Mouse (Mus musculus) urinary bladder, adult 2 months (tissue): ENCODE measurements at regions not wholly inside any gene's neighbourhood (a gene's known extent, or its start where the extent isn't known, plus 50 kb on each side); places are given as distances from the start of the nearest gene placed in this dataset.

Experiments used
- DNase-seq: peaks from one replicate; pipeline ENCODE4 v3.0.0; 2022; ENCODE audit warnings: low spot score

GRCm38 (mm10) chr2:170294657-170295056 lies 133.0 kb downstream of the Bcas1 start:
- DNase-seq: no peak

- no peak for DNase-seq
Observed at GRCm38 (mm10) chr2:170291841-170292655, 135.6 kb downstream of the Bcas1 start.

DNA sequence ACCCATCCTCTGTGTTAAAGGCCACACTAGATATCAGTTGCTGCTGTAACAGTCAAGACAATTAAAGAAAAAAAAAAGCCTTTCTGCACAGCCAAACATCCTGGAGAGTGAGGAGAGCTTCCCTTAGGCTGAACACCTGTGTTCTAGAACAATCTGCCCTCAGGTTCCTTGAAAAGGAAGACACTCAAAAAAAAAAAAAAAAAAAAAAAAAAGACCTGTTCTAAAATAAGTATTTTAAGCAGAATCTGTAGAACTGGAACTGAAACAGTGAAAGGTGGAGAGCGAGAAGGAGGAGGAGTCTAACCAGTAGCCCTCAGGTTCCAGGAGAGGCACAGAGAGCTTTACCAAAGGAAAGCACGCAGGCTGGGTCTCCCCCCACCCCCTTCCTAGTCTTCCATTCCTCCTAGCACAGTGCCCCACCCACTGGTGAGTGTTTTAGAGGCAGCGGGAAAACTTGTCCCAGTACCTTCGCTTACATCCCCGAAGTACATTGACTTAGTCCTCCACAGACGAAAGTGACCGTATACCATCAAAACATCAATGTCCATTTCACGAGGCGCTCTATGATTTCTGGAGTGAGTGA lies 138.2 kb downstream of the Bcas1 start:
- no peak for DNase-seq

- DNase-seq: no peak
Observed at GRCm38 (mm10) chr2:170288787-170289186, 138.9 kb downstream of the Bcas1 start.

- DNase-seq: no peak
Observed at GRCm38 (mm10) chr2:170288196-170288595, 139.4 kb downstream of the Bcas1 start.

GRCm38 (mm10) chr2:170287301-170287885 lies 139.5 kb upstream of the Zfp217 start:
- peak; percentile 50 for DNase-seq

DNA sequence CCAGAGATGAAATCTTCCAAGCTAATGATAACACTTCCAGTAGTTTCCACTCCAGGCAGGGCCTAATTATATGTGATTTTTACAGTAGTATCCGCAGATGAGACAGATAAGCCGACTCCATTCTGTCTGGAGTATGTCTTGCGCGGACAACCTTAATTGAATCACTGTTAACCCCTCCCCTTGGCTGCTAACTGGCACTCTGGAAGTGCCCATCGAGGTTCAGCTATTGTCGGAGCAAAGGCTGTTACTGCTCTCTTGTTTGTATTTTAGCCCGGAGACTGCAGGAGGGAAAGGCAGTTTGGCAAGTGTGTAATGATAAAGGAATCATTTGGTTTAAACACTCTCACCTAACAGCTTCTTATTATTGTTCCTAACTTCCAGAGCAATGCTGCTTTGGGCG lies 138.9 kb upstream of the Zfp217 start:
- DNase-seq: no peak

GRCm38 (mm10) chr2:170282463-170282862 lies 134.6 kb upstream of the Zfp217 start:
- DNase-seq: no peak

- DNase-seq: no peak
Observed at GRCm38 (mm10) chr2:170281311-170282008, 133.6 kb upstream of the Zfp217 start.

DNA sequence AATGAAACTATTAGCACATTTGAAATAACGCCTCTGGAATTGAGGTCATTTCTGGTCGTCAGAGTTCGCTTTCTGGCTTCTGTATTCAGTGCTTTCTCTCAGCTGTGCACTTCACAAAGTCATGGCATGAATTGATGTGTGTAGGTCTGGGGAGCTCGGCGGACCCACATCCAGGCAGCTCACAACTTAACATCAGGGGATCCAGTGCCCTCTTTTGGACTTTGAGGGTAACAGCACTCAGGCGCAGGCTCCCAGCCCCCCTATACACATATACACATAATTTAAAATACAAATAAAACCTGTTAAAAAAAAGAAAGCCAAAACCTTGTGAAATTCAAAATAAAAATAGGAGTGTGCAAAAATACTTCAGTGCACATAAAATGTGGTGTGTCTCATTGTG lies 132.8 kb upstream of the Zfp217 start:
- no peak for DNase-seq

DNA sequence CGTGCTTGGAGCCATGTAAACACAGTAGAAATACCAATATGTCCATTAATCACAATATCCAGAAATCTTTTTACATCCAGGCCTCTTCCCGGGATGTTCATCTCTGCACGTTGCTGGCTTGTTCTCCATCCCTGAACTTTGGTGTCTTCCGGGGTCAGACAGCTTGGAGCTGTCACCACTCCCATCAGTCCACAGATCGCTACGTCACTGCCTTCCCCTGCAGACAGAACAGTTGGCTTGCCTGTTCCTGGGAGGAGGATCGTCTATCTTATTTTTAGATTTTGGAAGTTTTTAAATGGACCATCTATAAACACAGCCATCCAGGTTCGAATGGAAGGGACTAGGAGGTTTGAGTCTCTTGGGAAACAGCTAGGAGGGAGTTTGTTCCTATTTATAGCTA lies 130.0 kb upstream of the Zfp217 start:
- no peak for DNase-seq

DNA sequence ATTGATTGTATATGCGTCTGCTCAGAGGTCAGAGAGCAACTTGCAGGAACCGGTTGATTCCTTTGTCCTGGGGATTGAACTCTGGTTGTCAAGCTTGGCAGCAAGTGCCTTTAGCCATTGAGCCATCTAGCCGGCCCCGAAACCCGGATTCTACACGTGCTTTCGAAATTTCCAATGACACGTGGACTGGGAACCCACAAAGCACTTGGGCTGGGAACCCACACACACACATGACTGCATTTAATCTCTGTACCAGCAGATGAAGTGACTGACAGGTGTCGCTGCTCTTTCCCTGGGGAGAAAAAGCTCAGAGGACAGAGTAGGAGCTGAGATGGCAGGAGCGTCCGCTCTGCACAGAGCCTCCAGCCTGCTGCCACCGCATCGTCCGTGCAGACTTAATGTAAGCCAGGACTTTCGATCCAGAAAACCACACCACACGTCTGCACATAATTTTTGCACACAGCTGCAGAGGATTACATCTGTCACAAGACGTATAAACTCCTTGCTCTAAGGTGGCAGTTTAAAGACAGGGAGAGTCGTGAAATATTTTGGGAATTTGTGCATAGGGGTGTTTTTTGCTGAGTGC lies 129.4 kb upstream of the Zfp217 start:
- no peak for DNase-seq

DNA sequence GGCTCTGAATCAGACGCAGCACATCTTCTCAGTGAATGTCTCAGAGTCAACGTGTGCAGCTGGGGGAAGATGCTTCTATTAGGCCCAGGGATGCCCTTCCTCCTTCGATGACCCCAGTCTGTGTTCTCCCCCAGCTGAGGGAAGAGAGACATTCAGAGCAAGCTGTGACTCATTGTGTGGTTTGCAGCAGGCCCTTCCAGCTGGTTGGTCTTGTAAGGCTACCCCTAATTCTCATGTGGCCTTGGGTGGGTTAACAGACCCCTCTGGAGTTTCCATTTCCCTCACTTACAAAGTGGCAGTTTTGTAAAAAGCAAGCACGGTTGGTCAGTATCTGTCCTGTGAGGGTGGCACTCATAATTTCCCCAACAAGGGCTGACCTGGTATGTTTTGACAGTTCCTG lies 127.8 kb upstream of the Zfp217 start:
- no peak for DNase-seq

- no peak for DNase-seq
Observed at GRCm38 (mm10) chr2:170269926-170270577, 122.1 kb upstream of the Zfp217 start.

- DNase-seq: no peak
Observed at GRCm38 (mm10) chr2:170268080-170268479, 120.2 kb upstream of the Zfp217 start.

- no peak for DNase-seq
Observed at GRCm38 (mm10) chr2:170267152-170267551, 119.2 kb upstream of the Zfp217 start.

DNA sequence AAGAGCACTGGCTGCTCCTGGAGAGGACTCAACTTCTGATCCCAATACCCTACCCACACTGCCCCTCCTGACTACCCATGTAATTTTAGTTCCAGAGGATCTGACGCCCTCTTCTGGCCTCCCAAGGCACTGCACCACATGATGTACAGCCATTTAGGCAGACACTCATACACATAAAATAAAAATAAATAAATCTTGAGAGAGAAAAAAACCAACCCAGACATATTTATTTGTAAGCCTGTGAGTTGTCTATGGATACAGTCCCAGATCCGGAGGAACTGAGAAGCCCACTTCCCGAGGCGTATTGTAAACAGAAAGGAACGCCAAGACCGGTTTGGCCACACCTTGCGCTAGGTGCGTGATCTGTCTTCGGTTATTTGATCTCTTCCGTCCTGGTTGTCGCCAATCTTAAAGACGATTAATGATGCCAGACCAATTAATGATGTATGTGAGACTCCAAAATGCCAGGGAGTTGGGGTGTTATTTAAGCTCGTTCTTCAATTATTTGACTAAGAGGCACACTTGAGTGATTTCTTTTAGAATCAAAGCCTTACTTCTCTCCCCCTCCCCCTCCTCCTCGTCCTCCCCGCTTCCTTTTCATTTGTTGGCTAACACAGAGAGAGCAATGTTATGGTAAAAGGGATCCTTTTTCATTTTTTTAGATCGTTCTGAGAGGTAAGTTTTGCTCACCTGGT lies 118.7 kb upstream of the Zfp217 start:
- no peak for DNase-seq

DNA sequence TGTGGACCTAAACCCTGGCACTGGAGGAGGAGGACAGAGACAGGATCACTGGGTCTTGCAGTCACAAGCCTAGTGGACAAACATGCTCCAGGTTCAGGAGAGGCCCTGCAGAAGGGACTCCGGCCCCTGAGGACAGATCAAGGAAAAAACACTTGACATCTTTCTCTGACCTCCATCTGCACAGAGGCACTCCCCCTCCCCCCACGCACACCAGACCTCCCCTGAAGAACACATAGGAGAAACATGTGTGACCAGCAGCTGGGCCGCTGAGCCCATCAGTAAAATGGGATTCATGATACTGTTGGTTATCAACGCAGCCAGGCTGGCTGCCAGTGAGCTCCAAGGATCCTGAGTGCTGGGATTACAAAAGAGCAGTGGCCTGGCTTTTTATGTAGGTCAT lies 115.7 kb upstream of the Zfp217 start:
- no peak for DNase-seq

- DNase-seq: no peak
Observed at GRCm38 (mm10) chr2:170261191-170261590, 113.3 kb upstream of the Zfp217 start.

GRCm38 (mm10) chr2:170259662-170260457 lies 112.0 kb upstream of the Zfp217 start:
- no peak for DNase-seq
